Mouse (Mus musculus) spleen, postnatal 4 days (tissue): ENCODE measurements around the gene Zfyve27.

Source experiments
- DNase-seq, 2 experiments: peaks; one replicate each; pipeline ENCODE4 v3.0.0; 2022; ENCODE audit warnings: low spot score in 2 of 2

Gene Zfyve27

GRCm38 (mm10) chr19:42177461-42177860, 13.7 kb downstream of the Zfyve27 start:
- no peak for DNase-seq

- no peak for DNase-seq
Observed at GRCm38 (mm10) chr19:42179356-42179755, 15.6 kb downstream of the Zfyve27 start.

GRCm38 (mm10) chr19:42182673-42183072, 18.9 kb downstream of the Zfyve27 start:
- no peak for DNase-seq

- no peak for DNase-seq
Observed at GRCm38 (mm10) chr19:42189735-42190134, 26.0 kb downstream of the Zfyve27 start.

- peak; percentile 42 to 85 for DNase-seq
Observed at GRCm38 (mm10) chr19:42190494-42190893, 26.7 kb downstream of the Zfyve27 start.

- no peak for DNase-seq
Observed at GRCm38 (mm10) chr19:42193311-42193710, 29.6 kb downstream of the Zfyve27 start.

GRCm38 (mm10) chr19:42196378-42196777, 32.6 kb downstream of the Zfyve27 start:
- no peak for DNase-seq

GRCm38 (mm10) chr19:42197066-42197465, 33.3 kb downstream of the Zfyve27 start:
- no peak for DNase-seq

- no peak for DNase-seq
Observed at GRCm38 (mm10) chr19:42198026-42198425, 34.3 kb downstream of the Zfyve27 start.

- peak in 1 of 2 experiments; percentile 60 for DNase-seq
Observed at GRCm38 (mm10) chr19:42201696-42202381, 38.1 kb downstream of the Zfyve27 start, which contains the start of gene Sfrp5. Gene Sfrp5, minus strand, starts transcription at chr19:42202252.

- DNase-seq, result no peak
Observed at GRCm38 (mm10) chr19:42202467-42202866, 38.7 kb downstream of the Zfyve27 start.

- no peak for DNase-seq
Observed at GRCm38 (mm10) chr19:42204306-42204705, 40.6 kb downstream of the Zfyve27 start.

GRCm38 (mm10) chr19:42205201-42205600, 41.5 kb downstream of the Zfyve27 start:
- DNase-seq, result no peak

GRCm38 (mm10) chr19:42209485-42209884, 45.7 kb downstream of the Zfyve27 start:
- no peak for DNase-seq

- no peak for DNase-seq
Observed at GRCm38 (mm10) chr19:42209976-42210375, 46.2 kb downstream of the Zfyve27 start.

GRCm38 (mm10) chr19:42211936-42212335, 48.2 kb downstream of the Zfyve27 start:
- DNase-seq, result no peak

GRCm38 (mm10) chr19:42214601-42215000, 50.9 kb downstream of the Zfyve27 start:
- no peak for DNase-seq

- no peak for DNase-seq
Observed at GRCm38 (mm10) chr19:42216699-42217373, 53.1 kb downstream of the Zfyve27 start.

GRCm38 (mm10) chr19:42217374-42217763, 53.6 kb downstream of the Zfyve27 start:
- DNase-seq, result no peak

- DNase-seq, result no peak
Observed at GRCm38 (mm10) chr19:42226451-42226850, 62.7 kb downstream of the Zfyve27 start.

GRCm38 (mm10) chr19:42229499-42230287, 65.9 kb downstream of the Zfyve27 start:
- no peak for DNase-seq

- no peak for DNase-seq
Observed at GRCm38 (mm10) chr19:42230288-42230568, 66.5 kb downstream of the Zfyve27 start.

GRCm38 (mm10) chr19:42230986-42231385, 67.2 kb downstream of the Zfyve27 start:
- DNase-seq, result no peak
